Mouse (Mus musculus) heart, postnatal 36 days (tissue): ENCODE results near the gene Gatd1. TPM values are rescaled to one million over a fixed set of nuclear protein-coding genes. Genes with fewer than 3 reads are reported as not detected.

Source experiments
- DNase-seq, 2 experiments: peaks; one replicate each; pipeline ENCODE4 v3.0.0; 2021 to 2022
- intact Hi-C: fragments of 180-260 bp; cut with DNase I; formaldehyde crosslinking; loops from one replicate; pipeline ENCODE4 v1.15.1; 2025
- total RNA-seq, 2 experiments: library from RNA; stranded (reverse); gene quantifications; 2 replicates each; pipeline ENCODE4 v1.2.3; 2021

Gatd1 gene
- total RNA-seq, 2 experiments from 2014 or later: 14.9 to 16.7 TPM

DNA sequence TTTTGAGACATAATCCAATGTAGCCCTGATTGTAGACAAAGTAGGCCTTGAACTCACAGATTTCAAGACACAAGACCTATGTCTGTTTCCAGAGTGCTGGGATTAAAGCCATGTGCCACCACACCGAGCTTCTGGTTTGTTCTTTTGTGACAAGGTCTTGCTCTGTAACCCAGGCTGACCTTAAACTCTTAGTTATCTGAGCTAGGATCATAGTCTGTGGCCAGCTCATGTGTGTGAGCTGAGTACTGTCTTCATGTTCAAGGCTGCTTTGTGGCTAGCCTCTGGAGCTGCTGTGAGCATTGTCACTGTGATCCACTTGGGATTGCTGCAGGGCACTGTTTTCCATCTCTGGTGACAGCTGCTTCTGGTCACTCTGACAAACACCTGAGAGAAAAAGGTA is 18.6 kb downstream of the Gatd1 start:
- DNase-seq: no peak
- intact Hi-C loops: no loop called here

DNA sequence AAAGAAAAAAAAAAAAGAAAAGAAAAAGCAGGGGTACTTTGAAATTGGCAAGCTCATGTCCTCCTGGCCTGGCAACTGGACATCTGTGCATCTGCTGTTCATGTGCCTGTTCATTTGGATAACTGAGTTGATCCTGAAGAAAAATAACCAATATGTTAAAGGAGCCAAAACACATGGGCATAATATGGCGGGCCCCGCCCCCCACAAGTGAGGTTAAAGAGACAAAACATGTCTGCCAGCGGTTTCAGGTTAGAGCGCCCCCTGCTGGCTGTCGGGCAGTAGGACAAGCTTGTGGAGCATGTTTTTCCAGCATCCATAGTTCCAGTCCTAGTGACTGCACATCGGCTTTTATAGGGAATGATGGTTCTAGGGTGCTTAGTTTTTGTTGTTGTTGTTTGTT is 19.2 kb downstream of the Gatd1 start:
- intact Hi-C loops: no loop called here
- DNase-seq: peak; percentile 55 to 70

DNA sequence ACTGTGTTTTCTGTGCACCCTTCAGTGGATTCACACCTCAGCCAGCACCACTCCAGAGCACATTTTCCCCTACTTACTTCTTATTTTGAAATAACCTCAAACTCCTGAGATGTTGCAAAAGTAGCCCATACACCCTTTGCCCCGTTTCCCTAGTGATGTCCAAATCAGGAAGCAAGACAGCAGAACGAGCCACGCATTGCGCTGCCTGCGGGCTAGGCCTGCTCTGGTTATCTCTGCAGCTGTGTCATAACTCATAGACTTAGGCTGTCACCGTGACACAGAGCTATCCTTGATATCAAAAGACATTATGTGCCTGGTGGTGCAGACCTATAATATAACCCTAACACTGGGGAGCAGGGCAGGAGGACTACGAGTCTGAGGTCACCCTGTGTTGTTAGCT is 19.8 kb downstream of the Gatd1 start:
- DNase-seq: no peak
- intact Hi-C loops: no loop called here

DNA sequence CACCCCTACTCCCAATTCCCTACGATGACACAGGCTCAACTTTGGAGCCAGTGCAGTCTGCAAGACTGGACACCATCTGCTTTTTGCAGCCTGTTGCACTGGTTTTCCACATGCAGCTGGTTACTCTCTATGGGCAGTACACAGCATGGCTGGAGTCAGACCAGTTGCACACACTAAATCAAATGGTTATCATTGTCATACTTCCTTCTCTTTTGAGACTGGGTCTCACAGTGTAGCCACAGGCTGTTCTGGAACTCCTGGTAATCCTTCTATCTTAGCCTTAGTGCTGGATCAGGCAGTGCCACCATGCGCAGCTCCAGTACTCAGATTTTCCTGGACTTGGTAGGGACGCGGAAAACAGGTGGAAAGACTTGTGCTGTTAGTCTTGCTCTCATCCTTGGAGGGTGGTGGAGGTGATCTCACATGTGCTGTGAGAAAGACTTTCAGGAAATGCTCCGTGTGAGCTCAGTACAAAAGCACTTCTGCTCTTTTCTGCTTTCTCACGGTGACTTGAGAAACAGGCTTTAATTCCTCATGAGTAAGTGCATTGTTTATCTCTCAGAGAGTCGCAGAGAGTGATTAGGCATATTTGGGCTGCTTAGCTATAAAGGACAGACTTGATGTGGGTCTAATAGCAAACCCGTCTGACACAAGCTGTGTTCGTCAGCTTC is 21.2 kb downstream of the Gatd1 start:
- no peak for DNase-seq
- intact Hi-C loops: no loop called here

DNA sequence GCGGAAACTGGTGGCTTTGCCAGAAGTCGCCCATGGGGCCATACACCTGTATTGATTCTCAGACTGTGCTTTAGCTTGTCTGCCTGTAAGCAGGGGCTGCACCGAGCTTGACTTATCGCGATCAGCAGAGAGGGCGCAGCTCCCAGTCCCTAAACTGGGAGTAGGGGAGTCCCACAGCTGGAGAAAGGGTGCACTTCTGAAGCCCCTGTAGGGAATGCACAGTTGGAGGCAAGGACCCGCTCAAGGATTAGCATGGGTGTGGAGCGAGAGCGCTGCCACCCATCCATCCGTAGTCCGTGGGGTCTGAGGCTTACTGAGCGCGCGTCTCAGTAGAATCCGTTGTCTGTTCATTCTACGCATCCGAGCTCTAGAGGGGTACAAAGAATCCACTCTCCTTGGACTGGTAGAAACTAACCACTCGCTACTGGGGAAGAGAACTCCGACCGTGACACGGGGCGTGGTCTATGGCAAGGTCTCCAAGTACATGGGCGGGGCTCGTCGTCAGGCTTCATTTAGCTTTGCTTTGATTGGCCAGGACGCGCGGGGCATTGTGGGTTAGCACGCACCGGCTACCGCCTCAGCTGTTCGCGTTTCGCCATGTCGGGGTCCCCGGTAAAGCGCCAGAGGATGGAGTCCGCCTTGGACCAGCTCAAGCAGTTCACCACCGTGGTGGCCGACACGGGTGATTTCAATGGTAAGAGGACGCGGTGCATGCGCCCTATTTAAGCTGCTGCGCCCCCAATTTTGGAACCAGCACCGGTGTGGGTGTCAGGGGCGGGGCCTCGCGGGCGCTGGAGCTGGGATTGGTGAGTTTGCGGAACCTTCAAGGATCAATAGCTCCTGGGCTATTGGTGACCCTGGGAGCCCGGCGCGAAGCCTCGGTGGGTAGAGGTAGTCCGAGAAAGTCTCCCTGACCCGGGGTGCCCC is 22.0 kb downstream of the Gatd1 start, which contains the start of gene Taldo1:
TSS of gene Taldo1 (plus strand) at position 575 of the 927 bp plus-strand sequence.
- intact Hi-C loops: no loop called here
- DNase-seq: peak; percentile 95 to 96

DNA sequence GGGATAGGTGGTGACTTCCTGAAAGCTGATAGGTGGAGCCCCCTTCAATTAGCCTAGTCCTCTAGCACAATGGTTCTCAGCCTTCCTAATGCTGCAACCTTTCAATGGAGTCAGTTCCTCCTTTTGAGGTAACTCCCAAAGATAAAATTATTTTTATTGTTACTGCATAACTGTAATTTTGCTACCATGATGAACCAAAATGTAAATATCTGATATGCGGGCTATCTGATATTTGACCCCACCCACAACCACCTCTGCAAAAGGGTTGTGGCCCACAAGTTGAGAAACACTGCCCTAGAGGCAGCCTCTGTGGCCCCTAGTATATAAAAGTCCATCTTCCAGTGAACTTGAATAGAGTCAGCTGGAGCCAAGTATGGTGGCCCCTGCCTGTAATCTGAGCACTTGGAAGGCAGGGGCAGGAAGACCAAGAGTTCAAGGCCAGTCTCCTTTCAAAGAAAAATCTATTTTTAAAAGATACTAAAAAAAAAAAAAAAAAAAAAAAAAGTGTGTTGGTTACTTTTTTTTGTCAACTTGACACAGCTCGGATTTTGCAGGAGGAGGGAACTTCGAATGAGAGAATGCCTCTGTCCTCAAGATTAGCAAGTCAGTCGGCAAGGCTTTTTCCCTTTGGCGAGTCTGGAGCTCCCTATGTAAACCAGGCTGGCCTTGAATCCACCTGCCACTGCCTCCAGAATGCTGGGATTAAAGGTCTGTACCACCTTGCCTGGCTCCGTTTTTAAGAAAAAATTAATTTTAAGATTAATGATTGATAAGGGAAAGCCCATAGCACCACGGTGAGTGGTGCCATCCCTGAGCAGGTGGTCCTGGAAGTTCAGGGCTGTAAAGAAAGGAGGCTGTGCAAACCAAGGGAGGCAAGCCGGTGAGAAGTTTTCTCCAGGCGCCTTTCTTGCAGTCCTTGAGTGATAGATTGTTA is 23.3 kb downstream of the Gatd1 start:
- intact Hi-C loops: no loop called here

DNA sequence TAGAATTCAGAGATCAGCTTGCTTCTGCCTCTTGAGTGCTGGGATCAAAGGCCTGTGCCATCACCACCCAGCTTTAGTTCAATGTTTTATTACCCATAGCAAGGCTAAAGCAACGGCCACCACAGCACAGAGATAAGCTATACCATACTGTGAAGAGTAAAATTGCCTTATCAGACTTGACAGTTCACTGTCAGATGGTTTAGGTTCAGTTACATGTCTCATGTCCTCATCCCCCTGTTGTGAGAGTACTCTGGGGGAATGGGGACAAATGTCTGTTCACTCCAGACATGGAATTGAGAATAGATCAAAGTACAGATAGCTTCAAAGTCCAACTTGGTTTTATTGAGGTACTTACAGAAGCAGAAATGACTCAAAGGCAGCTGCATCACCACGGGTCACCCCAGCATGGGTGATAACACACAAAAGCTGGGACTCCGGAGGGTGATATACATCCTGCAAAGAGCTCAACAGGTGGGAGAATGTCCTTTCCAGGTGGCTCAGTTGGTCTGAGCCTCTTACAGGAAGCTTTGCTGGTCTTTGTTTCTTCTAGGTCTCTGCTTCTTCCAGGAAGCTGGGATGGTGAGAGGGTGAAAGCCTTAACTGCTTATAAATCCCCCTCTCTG is 25.3 kb downstream of the Gatd1 start:
- intact Hi-C loops: no loop called here
- no peak for DNase-seq

More for the DNA sequence above, 23.3 kb downstream of the Gatd1 start:
- no peak for DNase-seq

DNA sequence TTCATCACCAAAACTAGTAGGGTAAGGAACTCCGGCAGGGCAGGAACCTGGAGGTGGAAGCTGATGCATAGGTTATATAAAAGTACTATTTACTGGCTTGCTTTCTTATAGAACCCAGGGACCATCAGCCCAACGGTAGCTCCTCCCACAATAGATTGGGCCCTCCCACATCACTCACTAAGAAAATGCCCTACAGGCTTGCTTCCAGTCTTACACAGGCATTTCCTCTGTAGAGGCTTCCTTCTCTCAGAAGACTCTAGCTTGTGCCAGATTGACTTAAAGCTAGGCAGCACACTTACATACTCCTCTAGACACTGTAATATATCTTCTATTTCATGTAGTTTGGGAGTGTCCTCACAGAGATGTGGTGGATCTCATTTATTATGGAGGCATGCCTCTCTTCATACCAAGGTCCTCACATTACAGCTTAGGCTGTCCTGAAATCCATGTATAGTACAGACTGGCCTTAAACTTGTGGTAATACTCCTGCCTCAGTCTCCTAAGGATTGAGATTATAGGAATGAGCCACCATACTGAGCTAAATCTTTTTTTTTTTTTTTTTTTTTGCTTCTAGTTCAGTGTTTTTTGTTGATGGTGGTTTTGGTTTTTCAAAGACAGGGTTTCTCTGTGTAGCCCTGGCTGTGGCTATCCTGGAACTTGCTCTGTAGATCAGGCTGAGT is 26.0 kb downstream of the Gatd1 start:
- DNase-seq: no peak
- intact Hi-C loops: no loop called here

DNA sequence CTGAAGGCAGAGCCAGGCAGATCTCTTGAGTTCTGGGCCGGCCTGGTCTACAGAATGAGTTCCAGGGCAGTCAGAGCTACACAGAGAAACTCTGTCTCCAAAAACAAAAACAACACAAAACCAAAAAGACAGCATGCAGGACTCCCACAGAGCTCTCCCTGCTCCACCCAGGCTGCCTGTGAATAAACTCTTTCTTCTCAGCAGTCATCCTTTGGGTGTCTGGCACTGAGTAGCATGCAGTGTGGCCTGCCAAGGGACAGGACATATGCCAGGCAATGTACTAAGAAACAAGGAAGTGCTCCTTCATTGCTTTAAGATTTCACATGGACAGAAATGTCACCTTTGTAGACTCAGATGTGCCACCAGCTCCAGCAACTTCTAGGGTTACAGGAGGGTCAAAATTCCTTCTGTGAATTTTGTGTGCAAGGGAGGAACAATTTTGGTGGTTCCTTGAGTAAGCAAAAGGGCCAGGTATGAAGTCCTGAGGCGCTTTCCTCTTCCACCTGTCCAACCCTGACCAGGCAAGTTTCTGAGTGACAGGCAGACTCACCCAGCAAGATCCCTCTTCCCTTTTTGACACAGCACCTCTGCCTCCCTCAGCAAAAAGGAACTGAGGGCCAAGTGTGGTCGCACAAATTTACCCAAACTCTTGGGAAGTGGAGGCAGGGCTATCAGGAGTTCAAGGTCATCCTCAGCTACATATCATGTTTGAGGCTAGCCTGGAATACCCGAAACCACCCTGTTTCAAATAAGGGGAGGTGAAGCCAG is 32.7 kb downstream of the Gatd1 start:
- no peak for DNase-seq
- intact Hi-C loops: no loop called here

DNA sequence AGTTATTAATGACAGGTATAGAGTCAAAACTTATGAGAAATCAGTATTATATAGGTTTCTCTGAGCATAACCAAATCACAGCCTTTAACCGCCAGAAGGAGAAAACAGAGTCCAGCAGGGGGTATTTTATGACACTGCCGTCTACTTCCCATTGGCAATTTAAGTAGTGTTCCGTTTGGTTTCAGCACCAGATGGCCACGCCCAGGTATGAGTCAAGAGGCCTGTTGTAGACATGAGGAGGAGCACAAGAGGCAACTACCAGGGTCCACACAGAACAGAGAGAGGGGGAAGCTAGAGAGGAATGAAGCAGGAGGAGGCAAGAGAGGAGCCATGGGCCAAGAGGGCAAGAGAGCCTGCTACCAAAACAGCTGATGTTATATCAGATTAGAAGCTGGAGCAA is 34.4 kb downstream of the Gatd1 start:
- DNase-seq: no peak
- intact Hi-C loops: no loop called here

DNA sequence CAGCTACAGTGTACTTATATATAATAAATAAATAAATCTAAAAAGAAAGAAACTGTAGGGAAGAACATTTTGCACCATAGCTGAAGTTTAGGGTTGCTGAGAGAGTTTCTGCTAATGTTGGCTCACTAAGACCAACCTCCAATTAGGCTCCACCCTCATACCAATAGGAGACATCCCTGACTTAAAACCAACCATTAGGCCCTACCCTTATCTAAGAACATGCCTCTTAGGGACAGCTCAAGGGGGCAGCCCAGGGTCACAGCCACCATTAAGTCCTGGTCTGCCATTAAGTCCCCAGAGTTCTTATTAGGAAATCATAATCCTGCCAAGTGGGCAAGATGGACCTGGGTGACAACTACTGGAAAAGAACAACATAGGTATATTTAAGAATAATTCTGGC is 39.5 kb downstream of the Gatd1 start:
- intact Hi-C loops: no loop called here
- no peak for DNase-seq

DNA sequence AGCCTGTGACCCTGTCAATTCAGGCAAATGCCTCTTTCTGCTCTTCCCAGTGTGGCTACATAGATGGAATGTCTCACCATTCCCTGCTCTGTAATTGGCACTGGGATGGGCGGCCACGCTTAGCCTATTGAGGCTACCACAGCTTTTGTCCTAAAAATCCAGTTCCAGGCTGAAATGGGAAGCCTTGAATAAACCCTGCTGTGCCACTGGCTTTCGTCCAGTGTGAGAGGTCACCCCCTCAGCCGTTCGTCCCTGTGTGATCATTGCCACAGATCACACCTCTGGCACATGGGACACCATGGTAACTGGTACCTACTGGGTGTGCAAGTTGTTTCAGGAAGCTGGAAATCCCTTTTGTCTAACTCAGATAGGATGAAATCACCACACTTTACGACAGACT is 40.3 kb downstream of the Gatd1 start:
- no peak for DNase-seq
- intact Hi-C loops: no loop called here

DNA sequence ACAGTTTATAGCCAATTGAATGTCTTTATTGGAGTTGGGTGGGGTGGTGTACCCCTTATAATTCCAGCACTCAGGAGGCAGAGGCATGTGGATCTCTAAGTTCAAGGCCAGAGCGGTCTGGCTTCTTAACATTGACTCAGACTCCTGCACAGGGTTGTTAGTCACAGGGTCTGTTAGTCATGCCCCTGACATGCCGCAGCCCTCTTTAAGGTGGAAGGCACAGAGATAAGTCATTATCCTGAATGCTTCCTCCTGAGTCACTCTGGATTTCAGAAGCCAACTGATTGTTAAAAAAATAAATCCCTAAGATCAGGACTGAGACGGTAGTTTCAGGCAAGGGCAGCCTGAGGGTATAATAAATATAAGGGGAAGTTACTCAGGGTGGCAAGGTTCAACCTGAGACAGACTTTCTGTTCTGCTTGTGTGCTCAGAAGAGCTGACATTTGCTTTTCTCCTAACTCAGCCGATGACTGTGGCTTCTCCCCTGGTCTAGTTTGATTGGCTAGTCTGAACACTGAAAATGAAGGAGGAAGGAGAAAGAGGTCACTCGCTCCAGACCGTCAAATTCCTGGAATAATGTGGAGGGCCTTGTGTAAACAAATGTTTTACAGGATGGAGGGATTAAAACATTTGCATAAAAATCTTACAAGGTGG is 41.9 kb downstream of the Gatd1 start:
- intact Hi-C loops: no loop called here
- no peak for DNase-seq

DNA sequence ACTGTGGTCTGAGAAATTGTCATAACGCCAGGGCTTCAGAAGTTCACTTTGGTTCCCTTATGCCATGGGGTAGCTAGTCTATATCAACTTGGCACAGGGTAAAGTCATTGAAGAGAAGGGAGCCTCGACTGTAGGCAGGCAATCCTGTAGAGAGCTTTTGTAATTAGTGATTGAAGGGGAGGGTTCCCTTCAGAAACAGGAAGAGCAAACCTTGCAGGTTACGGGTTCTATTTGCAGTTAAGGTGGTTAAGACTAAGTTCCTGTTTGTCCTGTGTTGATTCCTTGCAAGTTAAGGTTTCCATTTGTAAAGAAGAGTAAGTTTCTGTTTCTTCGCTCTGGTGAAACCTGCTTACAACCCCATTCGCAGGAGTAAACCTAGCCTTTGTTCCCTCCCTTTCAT is 44.0 kb downstream of the Gatd1 start:
- intact Hi-C loops: loop anchor here (10.0 kb wide), 1 partner anchor 275 kb away; no protein-coding TSS in a partner anchor
- no peak for DNase-seq

DNA sequence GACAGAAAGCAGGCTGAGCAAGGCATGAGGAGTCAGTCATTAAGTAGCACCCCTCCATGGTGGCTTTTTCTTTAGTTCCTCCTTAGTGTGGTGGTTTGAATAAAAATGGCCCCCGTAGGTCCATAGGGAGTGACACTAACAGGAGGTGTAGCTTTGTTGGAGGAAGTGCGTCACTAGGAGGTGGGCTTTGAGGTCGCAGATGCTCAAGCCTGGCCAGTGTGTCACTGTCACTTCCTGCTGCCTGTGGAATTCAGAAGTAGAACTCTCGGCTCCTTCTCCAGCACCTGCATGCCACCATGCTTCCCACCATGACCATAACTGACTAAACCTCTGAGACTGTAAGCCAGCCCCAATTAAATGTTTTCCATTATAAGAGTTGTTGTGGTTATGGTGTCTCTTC is 46.6 kb downstream of the Gatd1 start:
- intact Hi-C loops: loop anchor here (10.0 kb wide), 1 partner anchor 273 kb away; no protein-coding TSS in a partner anchor

DNA sequence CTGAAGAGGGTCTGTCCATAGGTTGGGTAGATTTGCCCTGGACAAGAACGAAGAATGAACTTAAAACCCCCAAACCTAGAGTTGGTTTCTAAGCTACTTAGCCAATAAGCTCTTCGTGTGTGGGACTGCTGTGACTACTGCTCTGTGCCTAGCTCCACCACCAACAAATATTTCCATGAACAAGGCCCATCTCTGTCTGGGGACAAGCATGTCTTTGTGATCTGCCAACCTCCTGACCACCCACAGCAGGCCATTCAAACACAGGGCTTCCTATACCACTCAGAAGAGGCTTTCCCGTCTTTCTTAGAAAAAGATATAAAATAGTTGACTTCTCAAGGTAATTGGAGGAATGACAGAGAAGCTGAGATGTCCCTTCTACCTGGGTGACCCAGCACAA is 48.9 kb downstream of the Gatd1 start:
- intact Hi-C loops: loop anchor here (10.0 kb wide), 1 partner anchor 270 kb away; no protein-coding TSS in a partner anchor
- DNase-seq: no peak

More for the DNA sequence above, 46.6 kb downstream of the Gatd1 start:
- DNase-seq: no peak

DNA sequence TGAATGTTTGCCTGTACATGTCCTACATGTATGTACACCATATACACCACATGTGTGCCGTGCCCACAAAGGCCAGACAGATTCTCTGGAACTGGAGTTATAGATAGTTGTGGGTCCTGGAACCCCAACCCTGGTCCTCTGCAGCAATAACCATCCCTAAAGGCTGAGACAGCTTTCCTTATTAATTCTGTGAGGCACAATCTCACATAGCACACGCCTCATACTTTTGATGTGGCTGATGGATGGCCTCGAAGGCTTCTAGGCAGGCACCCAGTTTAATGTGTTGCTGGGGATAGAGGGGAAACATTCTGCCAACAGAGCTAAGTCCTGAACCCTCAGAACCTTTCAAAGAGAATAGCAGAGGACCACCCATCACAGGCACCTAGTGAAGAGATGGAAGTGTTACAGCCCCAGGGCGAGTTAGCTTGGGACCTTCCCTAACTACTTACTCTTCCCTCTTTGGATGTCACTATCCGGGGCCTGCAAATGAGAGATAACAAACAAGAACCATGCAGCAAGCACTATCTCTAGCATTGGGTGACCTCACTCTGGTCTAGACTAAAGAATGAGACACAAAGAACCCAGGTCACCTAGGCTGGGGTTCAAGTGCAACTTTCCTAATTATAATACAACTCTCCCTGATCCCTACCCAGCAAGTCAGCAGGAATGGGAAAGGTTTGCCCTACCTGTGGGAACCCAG is 49.4 kb downstream of the Gatd1 start:
- intact Hi-C loops: loop anchor here (10.0 kb wide), 1 partner anchor 270 kb away; no protein-coding TSS in a partner anchor
- DNase-seq: no peak

DNA sequence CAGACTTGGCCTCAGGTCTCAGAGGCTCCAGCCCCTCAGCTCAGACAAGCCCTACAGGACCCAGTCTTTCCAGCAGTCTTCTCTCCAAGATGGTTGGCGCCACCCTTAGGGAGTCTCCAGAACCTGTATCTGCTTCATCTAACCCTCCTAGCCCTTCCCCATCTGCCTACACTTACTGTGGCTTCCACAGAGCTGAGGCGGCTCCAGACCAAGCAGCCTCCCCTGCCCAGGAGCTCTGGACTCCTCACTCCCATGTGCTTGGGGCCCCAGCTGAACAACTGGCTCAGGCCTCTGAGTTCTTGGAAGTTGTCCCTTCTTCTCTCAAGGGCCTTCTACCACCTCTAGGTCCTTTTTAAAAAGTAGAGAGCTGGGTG is 50.2 kb downstream of the Gatd1 start:
- no peak for DNase-seq

More for the DNA sequence above, 50.2 kb downstream of the Gatd1 start:
- intact Hi-C loops: loop anchor here (2.0 to 10.0 kb wide), 3 partner anchors 99 to 269 kb away; partner anchors contain the start of gene Phrf1
